Mouse (Mus musculus): ENCODE data around the gene Cyfip2. TPM values are rescaled to one million over a fixed set of nuclear protein-coding genes. Genes with fewer than 3 reads are reported as not detected.

The Cyfip2 gene
- polyA plus RNA-seq, 1 experiment from 2014 or later: 14.7 TPM

- Histone ChIP-seq H3K36me3 (peaks cover 8% of the 10 kb centered on the region; the same call in 1 of the 2 replicates), H3K27me3 (ENCODE audit: low read depth, poor library complexity, severe bottlenecking) (no peaks in the 10 kb centered on the region), H3K4me1 (peaks cover 8% of the 10 kb centered on the region), H3K27ac (no peak overlapping the region), H3K9me3 (replicated peaks) (no peaks in the 10 kb centered on the region), H3K4me3 (no peak overlapping the region)
- DNase-seq (ENCODE audit: low spot score): no peak
- 84% methylated on average over 6 of the region's 6 CpGs for WGBS
These were observed 25.9 kb downstream of the Cyfip2 start for GRCm38 (mm10) chr11:46286803-46287202.

GRCm38 (mm10) chr11:46283800-46284199, 28.9 kb downstream of the Cyfip2 start:
- no peak overlapping the region for H3K4me3 ChIP-seq
- H3K36me3 ChIP-seq: peaks cover 15% of the 10 kb centered on the region; the same call in 1 of the 2 replicates
- H3K27me3 ChIP-seq (ENCODE audit: low read depth, poor library complexity, severe bottlenecking): no peaks in the 10 kb centered on the region
- 95% methylated on average over 6 of the region's 6 CpGs for WGBS
- H3K27ac ChIP-seq: no peak overlapping the region
- no peaks in the 10 kb centered on the region for H3K9me3 ChIP-seq (replicated peaks)
- no peaks in the 10 kb centered on the region for H3K4me1 ChIP-seq
- no peak for DNase-seq (ENCODE audit: low spot score)

GRCm38 (mm10) chr11:46282612-46283011, 30.0 kb downstream of the Cyfip2 start:
- Histone ChIP-seq H3K27ac (no peak overlapping the region), H3K9me3 (replicated peaks) (no peaks in the 10 kb centered on the region), H3K36me3 (peaks cover 12% of the 10 kb centered on the region; the same call in 1 of the 2 replicates), H3K4me3 (no peak overlapping the region), H3K4me1 (no peaks in the 10 kb centered on the region), H3K27me3 (ENCODE audit: low read depth, poor library complexity, severe bottlenecking) (no peaks in the 10 kb centered on the region)
- DNase-seq (ENCODE audit: low spot score): no peak
- 92% methylated on average over 5 of the region's 5 CpGs for WGBS

GRCm38 (mm10) chr11:46278709-46279108, 34.0 kb downstream of the Cyfip2 start:
- H3K36me3 ChIP-seq: peaks cover 26% of the 10 kb centered on the region; the same call in 1 of the 2 replicates
- H3K4me3 ChIP-seq: no peak overlapping the region
- no peak overlapping the region for H3K27ac ChIP-seq
- DNase-seq (ENCODE audit: low spot score): no peak
- 94% methylated on average over 12 of the region's 12 CpGs for WGBS
- no peaks in the 10 kb centered on the region for H3K9me3 ChIP-seq (replicated peaks)
- H3K27me3 ChIP-seq (ENCODE audit: low read depth, poor library complexity, severe bottlenecking): no peaks in the 10 kb centered on the region
- H3K4me1 ChIP-seq: no peaks in the 10 kb centered on the region; the same call in 1 of the 2 replicates

- DNase-seq (ENCODE audit: low spot score): no peak
- Histone ChIP-seq H3K27me3 (ENCODE audit: low read depth, poor library complexity, severe bottlenecking) (no peaks in the 10 kb centered on the region), H3K4me1 (no peaks in the 10 kb centered on the region; the same call in 1 of the 2 replicates), H3K27ac (no peak overlapping the region), H3K4me3 (no peak overlapping the region), H3K9me3 (replicated peaks) (no peaks in the 10 kb centered on the region), H3K36me3 (peaks cover 26% of the 10 kb centered on the region; the same call in 1 of the 2 replicates)
- WGBS: 82% methylated on average over 5 of the region's 5 CpGs
These were observed 34.5 kb downstream of the Cyfip2 start for GRCm38 (mm10) chr11:46278140-46278539.

- Histone ChIP-seq H3K4me3 (no peak overlapping the region), H3K4me1 (peaks cover 3% of the 10 kb centered on the region; the same call in 1 of the 2 replicates), H3K27me3 (ENCODE audit: low read depth, poor library complexity, severe bottlenecking) (no peaks in the 10 kb centered on the region), H3K36me3 (peaks cover 23% of the 10 kb centered on the region; the same call in 1 of the 2 replicates), H3K9me3 (replicated peaks) (no peaks in the 10 kb centered on the region), H3K27ac (no peak overlapping the region)
- WGBS: 45% methylated on average over 5 of the region's 5 CpGs
- DNase-seq (ENCODE audit: low spot score): peak; percentile 39
These were observed 35.9 kb downstream of the Cyfip2 start for GRCm38 (mm10) chr11:46276778-46277177.

- 90% methylated on average over 8 of the region's 8 CpGs for WGBS
- Histone ChIP-seq H3K9me3 (replicated peaks) (no peaks in the 10 kb centered on the region), H3K27ac (no peak overlapping the region), H3K4me1 (peaks cover 3% of the 10 kb centered on the region; the same call in 1 of the 2 replicates), H3K4me3 (no peak overlapping the region), H3K27me3 (ENCODE audit: low read depth, poor library complexity, severe bottlenecking) (no peaks in the 10 kb centered on the region), H3K36me3 (peaks cover 20% of the 10 kb centered on the region; the same call in 1 of the 2 replicates)
- no peak for DNase-seq (ENCODE audit: low spot score)
These were observed 36.5 kb downstream of the Cyfip2 start for GRCm38 (mm10) chr11:46276168-46276567.

GRCm38 (mm10) chr11:46275302-46275701, 37.4 kb downstream of the Cyfip2 start:
- 9% methylated on average over 6 of the region's 6 CpGs for WGBS
- H3K4me3 ChIP-seq: no peak overlapping the region
- peaks cover 20% of the 10 kb centered on the region; the same call in 1 of the 2 replicates for H3K36me3 ChIP-seq
- H3K9me3 ChIP-seq (replicated peaks): no peaks in the 10 kb centered on the region
- no peak overlapping the region for H3K27ac ChIP-seq
- H3K4me1 ChIP-seq: peaks cover 3% of the 10 kb centered on the region; the same call in 1 of the 2 replicates
- DNase-seq (ENCODE audit: low spot score): peak; percentile 82
- no peaks in the 10 kb centered on the region for H3K27me3 ChIP-seq (ENCODE audit: low read depth, poor library complexity, severe bottlenecking)

GRCm38 (mm10) chr11:46273969-46274368, 38.7 kb downstream of the Cyfip2 start:
- H3K9me3 ChIP-seq (replicated peaks): no peaks in the 10 kb centered on the region

GRCm38 (mm10) chr11:46272058-46272681, 40.5 kb downstream of the Cyfip2 start:
- Histone ChIP-seq H3K9me3 (replicated peaks) (no peaks in the 10 kb centered on the region), H3K36me3 (peaks cover 12% of the 10 kb centered on the region; the same call in 1 of the 2 replicates)
- WGBS: 77% methylated on average over 8 of the region's 8 CpGs

More at GRCm38 (mm10) chr11:46273969-46274368, 38.7 kb downstream of the Cyfip2 start:
- peaks cover 17% of the 10 kb centered on the region; the same call in 1 of the 2 replicates for H3K36me3 ChIP-seq
- H3K4me1 ChIP-seq: peaks cover 3% of the 10 kb centered on the region; the same call in 1 of the 2 replicates
- WGBS: 94% methylated on average over 3 of the region's 3 CpGs
- no peak for DNase-seq (ENCODE audit: low spot score)
- H3K4me3 ChIP-seq: no peak overlapping the region
- H3K27ac ChIP-seq: no peak overlapping the region
- no peaks in the 10 kb centered on the region for H3K27me3 ChIP-seq (ENCODE audit: low read depth, poor library complexity, severe bottlenecking)

GRCm38 (mm10) chr11:46269893-46270292, 42.8 kb downstream of the Cyfip2 start:
- no peak for DNase-seq (ENCODE audit: low spot score)
- Histone ChIP-seq H3K27me3 (ENCODE audit: low read depth, poor library complexity, severe bottlenecking) (no peaks in the 10 kb centered on the region), H3K4me3 (no peak overlapping the region), H3K36me3 (peaks cover 6% of the 10 kb centered on the region; the same call in 1 of the 2 replicates), H3K9me3 (replicated peaks) (no peaks in the 10 kb centered on the region), H3K27ac (no peak overlapping the region), H3K4me1 (0 out of 2 replicates have a peak, but pooled peaks cover 3% of the 10 kb centered on the region)
- WGBS: 79% methylated on average over 3 of the region's 3 CpGs

More at GRCm38 (mm10) chr11:46272058-46272681, 40.5 kb downstream of the Cyfip2 start:
- no peak overlapping the region for H3K4me3 ChIP-seq
- DNase-seq (ENCODE audit: low spot score): no peak
- H3K4me1 ChIP-seq: peaks cover 3% of the 10 kb centered on the region; the same call in 1 of the 2 replicates
- no peaks in the 10 kb centered on the region for H3K27me3 ChIP-seq (ENCODE audit: low read depth, poor library complexity, severe bottlenecking)
- no peak overlapping the region for H3K27ac ChIP-seq

- H3K36me3 ChIP-seq: peaks cover 6% of the 10 kb centered on the region; the same call in 1 of the 2 replicates
These were observed 43.3 kb downstream of the Cyfip2 start for GRCm38 (mm10) chr11:46269391-46269790.

GRCm38 (mm10) chr11:46268991-46269390, 43.7 kb downstream of the Cyfip2 start:
- Histone ChIP-seq H3K36me3 (peaks cover 4% of the 10 kb centered on the region; the same call in 1 of the 2 replicates), H3K4me3 (no peak overlapping the region), H3K9me3 (replicated peaks) (no peaks in the 10 kb centered on the region), H3K4me1 (0 out of 2 replicates have a peak, but pooled peaks cover 3% of the 10 kb centered on the region), H3K27ac (no peak overlapping the region), H3K27me3 (ENCODE audit: low read depth, poor library complexity, severe bottlenecking) (no peaks in the 10 kb centered on the region)
- WGBS: 31% methylated on average over 7 of the region's 7 CpGs
- DNase-seq (ENCODE audit: low spot score): peak; percentile 67

More at GRCm38 (mm10) chr11:46269391-46269790, 43.3 kb downstream of the Cyfip2 start:
- H3K4me1 ChIP-seq: 0 out of 2 replicates have a peak, but pooled peaks cover 3% of the 10 kb centered on the region
- no peaks in the 10 kb centered on the region for H3K9me3 ChIP-seq (replicated peaks)
- no peak overlapping the region for H3K4me3 ChIP-seq
- WGBS: 77% methylated on average over 9 of the region's 9 CpGs
- no peak for DNase-seq (ENCODE audit: low spot score)
- no peaks in the 10 kb centered on the region for H3K27me3 ChIP-seq (ENCODE audit: low read depth, poor library complexity, severe bottlenecking)
- H3K27ac ChIP-seq: no peak overlapping the region

Data from limb, embryonic 10.5 days (tissue).